Mouse (Mus musculus) retina, postnatal 7 days (tissue): ENCODE measurements at regions not wholly inside any gene's neighbourhood (a gene's known extent, or its start where the extent isn't known, plus 50 kb on each side); places are given as distances from the start of the nearest gene placed in this dataset.
"Not testable (repeated sequence)": the region's sequence is repeated elsewhere in the genome, so short reads cannot be mapped to it uniquely, and the experiment has no call there.

Experiments used
- DNase-seq: peaks from one replicate; pipeline ENCODE4 v3.0.0-alpha.2; 2012; ENCODE audit warnings: low read depth, low spot score

DNA sequence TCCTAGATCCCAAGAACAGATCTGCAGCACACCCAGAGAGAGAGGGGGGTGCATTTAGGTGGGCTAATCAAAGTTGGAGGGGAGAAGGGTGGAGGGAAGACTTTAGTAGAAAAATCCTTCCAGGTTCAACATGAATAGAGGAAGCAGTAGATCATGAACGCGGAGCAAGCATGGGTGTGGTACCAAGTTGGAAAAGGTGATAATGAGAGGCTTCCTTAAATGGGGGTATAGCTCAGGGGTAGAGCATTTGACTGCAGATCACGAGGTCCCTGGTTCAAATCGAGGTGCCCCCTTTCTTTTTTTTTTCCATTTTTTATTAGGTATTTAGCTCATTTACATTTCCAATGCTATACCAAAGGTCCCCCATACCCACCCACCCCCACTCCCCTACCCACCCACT lies 54.0 kb upstream of the Krba1 start:
- not testable (repeated sequence) for DNase-seq

DNA sequence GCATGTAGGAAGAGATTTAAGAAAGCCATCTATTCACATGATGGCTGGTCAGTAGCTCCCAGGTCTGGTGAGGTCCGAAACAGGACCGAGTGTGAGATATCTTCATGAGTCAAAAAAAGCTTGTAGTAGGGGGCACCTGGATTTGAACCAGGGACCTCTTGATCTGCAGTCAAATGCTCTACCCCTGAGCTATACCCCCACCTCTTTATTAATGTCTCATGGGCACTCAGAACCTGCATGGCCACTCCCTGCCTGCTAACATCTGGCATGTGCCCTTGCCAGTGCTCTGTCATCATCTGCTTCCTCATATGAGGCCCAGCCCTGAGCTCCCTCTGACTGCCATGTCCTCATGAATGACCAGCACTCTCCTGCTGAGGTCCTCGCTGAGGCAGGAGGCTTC lies 58.4 kb upstream of the Krba1 start:
- not testable (repeated sequence) for DNase-seq

DNA sequence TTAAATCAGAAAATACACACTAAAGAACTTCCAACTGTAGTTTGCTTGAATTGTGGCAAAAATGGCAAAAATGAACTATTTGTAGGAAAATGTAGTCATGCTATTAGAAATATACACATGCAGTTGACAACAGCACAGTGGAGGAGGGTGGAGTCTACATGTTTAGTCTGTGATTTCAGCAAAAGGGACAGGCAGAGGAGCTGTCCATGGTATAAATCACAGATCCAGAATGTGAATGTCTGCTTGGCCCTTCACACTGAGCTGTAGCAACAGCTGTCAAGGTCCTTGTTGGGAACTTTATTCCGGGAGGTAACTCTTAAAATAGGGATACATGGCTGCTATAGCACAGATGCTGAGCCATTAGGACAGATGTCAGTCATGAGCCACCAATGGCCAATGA lies 107.4 kb upstream of the Krba1 start:
- DNase-seq: no peak

DNA sequence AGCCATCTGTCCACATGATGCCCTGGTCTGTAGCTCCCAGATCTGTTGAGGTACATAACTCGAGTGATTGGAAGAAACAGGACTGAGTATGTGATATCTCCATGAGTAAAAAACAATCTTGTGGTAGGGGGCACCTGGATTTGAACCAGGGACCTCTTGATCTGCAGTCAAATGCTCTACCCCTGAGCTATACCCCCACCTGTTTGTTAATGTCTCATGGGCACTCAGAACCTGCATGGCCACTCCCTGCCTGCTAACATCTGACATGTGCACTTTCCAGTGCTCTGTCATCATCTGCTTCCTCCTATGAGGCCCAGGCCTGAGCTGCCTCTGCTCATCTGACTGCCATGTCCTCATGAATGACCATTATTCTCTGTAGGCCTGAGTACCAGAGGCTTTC lies 115.7 kb upstream of the Krba1 start:
- DNase-seq: not testable (repeated sequence)

DNA sequence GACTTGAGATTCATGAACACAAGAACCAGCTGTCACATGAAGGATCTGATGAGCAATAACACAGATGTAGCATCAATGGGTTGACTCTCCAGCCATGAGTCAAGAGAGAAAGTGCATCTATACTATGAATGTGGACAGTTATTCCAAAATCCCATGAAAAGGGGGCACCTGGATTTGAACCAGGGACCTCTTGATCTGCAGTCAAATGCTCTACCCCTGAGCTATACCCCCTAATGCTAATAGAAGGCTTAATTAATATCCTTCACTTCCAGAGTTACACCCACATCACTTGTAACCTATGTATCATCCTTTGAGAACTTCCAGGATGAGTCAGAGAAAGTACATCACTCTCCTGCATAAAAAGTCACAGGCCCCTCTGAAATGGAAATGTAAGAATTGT lies 133.8 kb upstream of the Krba1 start:
- not testable (repeated sequence) for DNase-seq

DNA sequence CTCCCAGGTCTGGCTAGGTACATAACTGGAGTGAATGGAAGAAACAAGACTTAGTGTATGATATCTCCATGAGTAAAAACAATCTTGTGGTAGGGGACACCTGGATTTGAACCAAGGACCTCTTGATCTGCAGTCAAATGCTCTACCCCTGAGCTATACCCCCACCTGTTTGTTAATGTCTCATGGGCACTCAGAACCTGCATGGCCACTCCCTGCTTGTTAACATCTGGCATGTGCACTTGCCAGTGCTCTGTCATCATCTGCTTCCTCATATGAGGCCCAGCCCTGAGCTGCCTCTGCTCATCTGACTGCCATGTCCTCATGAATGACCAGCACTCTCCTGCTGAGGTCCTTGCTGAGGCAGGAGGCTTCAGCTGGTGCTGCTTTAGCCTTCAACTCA lies 142.4 kb upstream of the Krba1 start:
- DNase-seq: not testable (repeated sequence)

DNA sequence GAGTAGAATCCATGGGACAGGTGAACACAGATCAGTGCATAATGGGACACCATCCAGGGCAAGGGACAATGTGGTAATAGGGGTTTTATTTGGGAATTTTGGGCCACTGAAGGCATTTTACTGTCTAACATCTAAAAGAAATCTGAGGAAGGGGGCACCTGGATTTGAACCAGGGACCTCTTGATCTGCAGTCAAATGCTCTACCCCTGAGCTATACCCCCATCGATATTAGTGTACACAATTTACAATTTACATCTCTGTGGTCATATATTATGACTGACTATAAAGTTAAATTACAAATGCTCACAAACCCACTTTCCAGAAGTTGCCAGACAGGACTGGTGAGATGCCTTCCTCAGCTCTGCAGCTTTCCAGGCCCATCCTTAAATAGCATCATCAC lies 143.4 kb upstream of the Krba1 start:
- no peak for DNase-seq

DNA sequence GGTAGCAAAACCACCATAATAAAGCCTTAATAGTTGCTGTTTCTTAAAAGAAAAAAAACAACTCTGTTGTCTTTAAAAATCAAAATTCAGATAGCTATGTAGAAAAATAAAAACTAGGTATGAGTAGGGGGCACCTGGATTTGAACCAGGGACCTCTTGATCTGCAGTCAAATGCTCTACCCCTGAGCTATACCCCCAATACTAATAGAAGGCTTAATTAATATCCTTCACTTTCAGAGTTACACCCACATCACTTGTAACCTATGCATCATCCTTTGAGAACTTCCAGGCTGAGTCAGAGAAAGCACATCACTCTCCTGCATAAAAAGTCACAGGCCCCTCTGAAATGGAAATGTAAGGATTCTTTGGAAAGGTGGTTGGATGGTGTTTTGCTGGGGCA lies 151.2 kb upstream of the Krba1 start:
- not testable (repeated sequence) for DNase-seq

DNA sequence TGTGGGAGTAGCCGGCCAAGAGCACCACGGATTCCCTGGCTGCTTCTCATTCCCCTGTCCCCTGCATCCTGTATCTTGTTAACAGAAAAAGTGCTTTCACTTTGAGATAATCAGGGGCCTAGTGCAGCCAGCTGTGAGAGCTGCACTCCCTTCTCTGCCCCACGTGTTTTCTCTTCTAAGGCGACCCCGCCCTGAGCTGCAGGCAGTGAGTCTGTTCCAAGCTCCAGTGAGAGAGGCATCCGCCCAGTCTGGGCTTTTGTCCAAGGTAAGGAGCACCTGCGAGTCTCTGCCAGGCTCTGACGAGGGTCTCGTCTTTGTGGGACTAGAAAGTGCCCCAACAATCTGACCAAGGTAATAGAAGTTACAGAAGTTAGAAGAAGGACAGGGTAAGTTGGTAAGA lies 141.0 kb upstream of the Zfp746 start:
- no peak for DNase-seq

DNA sequence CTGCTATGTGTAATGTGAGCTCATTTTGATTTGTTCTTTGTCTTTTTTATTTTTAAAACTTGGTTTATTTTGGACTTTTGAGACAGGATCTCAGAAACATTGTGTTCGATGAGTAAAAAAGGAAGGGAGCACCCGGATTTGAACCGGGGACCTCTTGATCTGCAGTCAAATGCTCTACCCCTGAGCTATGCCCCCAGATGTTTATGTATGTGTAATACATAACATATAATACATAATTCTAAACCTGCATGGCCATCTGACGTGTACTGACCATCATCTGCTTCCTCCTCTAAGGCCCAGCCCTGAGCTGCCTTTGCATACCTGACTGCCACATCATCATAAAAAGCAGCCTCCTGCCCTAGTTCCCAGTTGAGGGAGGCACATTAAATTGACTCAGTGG lies 137.8 kb upstream of the Zfp746 start:
- no peak for DNase-seq

DNA sequence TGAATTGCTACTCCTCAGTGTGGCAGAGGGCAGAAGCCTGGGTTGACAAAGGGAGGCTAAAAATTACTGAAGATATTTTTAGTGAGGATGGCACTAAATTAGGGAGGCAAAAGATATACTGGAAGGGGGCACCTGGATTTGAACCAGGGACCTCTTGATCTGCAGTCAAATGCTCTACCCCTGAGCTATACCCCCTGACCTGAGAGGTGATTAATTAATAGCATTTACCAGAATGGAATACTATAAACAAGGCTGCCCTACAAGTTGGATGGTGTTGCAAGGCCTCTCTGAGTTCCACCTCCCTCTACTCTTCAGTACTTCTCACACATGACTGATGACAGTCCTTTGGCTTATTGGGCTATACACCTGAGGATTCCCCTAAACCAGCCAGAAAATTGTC lies 136.6 kb upstream of the Zfp746 start:
- DNase-seq: no peak

DNA sequence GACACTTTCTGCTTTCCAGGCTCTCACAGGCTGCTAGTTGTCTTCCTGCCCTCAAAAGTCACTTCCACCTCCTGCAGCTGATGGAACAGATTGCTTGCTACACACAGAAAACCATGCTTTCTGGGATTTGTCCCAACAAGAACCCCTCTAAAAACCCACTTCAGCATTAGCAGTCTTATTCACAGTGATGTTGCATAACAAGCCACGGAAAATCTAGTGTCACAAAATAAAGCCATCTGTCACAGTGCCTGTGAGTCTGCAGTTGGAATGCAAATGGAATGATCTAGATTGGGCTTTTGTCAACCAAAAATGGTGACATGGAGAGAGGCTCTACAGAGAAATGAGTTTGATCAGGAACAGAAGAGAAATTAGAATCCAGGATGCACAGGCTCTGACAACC lies 135.4 kb upstream of the Zfp746 start:
- DNase-seq: not testable (repeated sequence)

DNA sequence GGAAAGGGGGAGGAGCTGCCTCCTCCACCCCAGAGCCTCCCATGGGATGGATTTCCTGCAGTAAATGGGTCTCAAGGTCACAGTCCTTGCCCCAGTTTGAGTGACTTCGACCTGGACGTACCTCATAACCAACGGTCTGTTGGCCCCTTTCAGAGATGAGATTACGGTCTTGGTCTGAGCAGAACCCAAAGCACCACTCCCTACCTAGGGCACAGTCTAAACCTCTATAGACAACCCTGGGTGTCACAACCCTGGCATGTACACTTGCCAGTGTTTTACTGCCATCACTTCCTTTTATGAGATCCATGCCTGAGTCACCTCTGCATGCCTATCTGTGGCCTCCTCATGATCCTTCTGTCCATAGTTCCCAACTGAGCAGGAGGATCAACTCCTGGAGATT lies 128.8 kb upstream of the Zfp746 start:
- DNase-seq: no peak

DNA sequence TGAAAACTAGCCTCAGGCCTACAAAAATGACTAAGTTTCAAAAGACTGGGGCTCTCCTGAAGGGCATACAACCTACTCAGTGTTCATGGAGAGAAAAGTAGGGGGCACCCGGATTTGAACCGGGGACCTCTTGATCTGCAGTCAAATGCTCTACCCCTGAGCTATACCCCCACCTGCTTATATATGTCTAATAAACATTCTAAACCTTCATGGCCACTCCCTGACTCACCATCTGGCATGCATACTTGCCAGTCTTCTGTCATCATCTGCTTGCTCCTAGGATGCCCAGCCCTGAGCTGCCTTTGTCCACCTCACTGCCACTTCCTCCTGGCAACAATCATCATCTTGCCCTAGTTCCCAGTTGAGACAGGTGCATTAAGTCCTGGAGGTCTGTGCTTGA lies 123.3 kb upstream of the Zfp746 start:
- no peak for DNase-seq

DNA sequence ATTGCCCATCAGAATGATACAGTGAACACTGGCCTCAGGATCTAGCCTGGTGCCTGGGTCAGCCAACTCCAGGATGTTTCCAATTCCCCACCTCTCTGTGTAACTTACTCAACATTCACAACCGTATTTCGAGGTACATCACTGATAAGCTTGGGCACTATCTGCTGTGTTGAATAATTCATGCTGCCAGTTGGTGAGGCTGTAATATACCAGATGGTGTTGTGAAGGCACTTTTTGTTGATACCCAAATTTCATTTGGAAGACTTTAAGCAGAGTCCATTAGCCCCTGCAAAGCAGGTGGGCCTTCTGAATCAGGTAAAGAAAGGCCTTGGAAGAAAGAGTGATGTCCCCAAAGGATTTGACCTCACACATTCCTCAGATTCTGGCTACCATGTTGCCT lies 122.7 kb upstream of the Zfp746 start:
- no peak for DNase-seq

DNA sequence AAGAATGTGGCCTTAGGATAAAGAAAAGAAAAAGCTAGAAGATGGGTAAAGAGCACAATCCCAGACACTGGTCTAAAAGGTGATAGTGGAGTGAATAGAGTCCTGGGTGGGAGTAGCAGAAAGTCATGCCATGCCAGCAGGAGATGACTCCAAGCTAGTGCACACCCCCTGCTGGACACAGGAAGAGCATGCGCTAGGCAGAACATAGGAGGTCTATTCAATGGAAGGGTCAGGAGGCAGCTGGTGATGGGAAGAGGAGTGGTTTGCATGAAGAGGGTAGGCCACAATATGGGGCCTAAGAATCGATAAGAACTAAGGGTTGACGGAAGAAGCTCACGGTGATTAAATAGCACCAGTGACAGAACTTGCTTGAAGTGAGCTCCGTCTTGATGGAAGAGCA lies 119.3 kb upstream of the Zfp746 start:
- no peak for DNase-seq

DNA sequence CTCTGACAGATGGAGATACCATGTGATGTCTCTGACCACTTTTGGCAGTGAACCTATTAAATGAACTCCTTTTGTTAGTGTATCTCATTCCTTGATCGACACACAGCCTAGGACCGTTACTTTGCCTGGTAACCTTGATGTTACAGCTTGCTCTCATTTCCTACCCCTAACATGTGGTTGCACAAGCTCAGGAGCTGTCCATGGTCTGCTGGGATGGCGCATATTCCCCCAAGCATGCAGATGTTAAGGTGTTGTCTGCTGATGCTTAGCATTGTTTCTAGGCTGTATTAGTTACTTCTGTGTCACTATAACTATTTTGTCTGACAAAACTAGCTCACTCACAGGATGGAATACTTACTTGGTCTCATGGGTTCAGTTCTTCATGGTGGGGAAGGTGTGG lies 113.6 kb upstream of the Zfp746 start:
- no peak for DNase-seq

DNA sequence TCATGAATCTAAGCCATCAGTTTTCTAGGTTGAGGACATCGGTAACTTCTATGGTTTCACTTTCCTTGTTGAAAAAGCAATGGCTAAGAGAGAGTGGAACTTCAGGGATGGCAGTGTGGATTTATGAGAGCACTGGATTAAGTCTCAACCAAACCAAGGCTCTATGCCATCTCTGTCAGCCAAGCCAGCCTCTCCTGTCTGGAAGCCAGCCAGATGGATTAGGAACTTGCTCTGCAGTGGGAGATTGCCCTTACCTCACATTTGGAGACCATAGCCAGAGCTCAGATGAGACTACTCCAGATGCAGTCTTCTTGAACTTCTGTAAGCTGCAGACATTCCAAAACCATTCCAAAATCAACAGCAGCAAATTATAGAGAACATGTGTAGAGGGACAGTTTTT lies 112.4 kb upstream of the Zfp746 start:
- no peak for DNase-seq

DNA sequence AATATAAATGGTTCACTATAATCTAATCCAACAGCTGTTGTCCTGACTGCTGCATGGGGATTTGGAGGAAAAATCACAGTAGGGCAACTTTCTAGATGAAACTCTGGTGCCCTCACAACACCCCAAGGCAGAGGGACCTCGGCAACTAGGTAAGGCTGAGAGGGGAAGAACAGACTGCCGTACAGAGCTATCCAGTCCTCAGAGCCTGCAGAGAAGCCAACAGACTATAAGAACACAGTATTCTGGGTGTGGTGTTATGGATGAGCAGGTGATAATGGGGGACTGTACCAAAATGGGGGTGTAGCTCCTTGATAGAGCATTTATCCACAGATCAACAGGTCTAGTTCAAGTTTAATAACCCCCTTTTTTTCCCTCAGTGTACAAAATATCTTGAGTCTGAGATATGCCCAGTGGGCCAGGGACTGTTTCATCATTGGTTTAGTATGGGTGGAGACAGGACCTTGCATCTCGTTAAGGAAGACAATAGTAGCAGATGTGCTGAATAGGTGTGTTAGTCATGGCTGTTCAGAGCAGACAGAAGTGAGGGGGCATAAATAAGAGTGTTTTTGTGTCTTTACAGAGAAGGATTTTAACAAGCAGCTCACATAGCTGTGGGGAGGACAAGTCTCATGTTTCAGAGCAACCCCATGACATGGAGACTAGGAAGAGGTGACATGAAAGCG lies 111.4 kb upstream of the Zfp746 start:
- DNase-seq: no peak

DNA sequence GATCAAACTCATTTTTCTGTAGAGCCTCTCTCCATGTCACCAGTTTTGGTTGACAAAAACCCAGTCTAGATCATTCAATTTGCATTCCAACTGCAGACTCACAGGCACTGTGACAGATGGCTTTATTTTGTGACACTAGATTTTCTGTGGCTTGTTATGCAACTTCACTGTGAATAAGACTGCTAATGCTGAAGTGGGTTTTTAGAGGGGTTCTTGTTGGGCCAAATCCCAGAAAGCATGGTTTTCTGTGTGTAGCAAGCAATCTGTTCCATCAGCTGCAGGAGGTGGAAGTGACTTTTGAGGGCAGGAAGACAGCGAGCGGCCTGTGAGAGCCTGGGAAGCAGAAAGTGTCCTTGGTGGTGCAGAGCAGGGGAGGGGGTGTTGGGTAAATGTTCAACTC lies 102.0 kb upstream of the Zfp746 start:
- DNase-seq: not testable (repeated sequence)

DNA sequence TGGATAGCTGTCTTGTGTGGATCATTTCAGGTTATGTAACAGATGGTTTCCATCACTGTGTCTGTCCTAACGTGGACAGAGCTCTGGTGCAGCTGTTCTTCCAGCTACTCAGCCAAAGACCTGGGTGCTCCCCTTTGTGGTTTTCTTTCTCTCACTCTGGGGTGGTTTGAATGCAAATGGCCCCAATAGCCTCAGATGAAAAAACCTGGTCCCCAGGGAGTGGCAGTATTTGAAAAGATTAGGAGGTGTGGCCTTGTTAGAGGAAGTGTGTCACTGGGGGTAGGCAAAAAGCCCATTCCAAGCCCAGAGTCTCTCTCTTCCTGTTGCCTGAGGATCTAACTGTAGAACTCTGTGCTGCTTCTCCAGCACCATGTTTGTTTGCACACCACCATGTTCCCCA lies 98.9 kb upstream of the Zfp746 start:
- no peak for DNase-seq

DNA sequence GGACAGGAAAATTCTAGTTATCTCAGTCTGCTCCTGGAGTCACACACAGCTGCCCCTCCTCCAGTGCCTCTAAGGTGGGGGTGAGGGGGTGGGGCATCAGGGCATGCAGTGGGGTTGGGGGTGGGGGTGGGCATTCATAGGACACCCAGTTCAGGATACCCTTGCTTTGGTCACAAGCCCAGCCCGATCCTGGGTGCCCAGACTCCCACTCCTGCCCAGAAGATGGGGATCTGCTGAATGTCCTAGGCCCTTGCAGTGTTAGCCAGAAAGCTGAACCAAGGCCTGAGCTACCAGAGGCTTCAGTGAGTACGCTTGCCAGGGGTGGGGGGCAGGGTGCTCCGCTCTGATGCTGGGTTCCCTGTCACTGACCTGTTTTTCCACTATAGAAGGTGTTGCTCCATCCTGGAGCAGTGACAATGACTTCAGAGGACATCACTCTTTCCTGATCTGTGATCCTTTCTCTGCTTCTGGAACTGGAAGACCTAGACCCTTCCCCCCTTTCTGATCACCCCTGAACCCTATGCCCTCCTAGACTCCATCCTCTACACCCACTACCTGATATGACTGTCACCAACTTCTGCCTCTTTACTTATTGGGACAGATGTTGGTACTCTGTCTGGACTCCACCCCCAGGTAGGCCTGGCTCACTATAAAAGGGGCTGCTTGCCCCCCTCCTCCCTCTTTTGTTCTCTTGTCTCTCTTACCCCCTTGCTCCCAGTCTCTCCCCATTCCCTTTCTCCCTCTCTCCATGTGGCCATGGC lies 92.1 kb upstream of the Zfp746 start:
- DNase-seq: no peak

DNA sequence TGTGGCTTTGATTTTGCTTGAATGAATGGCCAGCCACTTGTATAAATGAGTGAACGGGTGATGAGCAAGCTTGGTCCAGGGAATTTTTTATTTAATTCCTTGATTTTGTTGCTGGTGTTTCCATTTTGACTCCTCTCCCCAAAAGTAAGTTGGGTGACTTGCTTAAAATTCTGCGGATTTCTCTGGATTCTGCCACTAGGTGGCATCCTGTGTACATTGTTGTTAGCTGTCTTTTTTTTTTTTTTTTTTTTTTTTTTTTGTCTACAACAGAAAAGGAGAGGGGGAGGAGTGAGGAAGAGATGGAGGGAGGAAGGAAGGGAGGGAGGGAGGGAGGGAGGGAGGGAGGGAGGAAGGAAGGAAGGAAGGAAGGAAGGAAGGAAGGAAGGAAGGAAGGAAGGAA lies 91.5 kb upstream of the Zfp746 start:
- peak; percentile 50 for DNase-seq

DNA sequence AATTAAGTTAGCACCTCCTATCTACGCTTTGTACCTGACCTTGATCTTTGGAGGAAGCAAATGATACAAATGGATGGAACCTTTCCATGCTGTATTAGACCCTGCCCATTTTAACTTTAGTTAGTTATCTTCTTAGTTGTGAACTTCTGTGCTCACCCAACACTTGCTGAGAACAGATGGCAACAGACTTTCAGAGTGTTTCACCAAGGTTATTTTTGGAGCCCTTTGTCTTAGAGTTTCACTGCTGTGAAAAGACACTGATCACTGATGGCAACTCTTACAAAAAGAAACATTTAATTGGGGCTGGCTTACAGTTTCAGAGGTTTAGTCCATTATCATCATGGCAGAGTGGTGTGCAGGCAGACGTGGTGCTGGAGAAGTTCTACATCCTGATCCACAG lies 88.8 kb upstream of the Zfp746 start:
- DNase-seq: no peak
